Mouse (Mus musculus): ENCODE measurements around the gene Vat1.
A peak's percentile ranks its signal among the peaks of the same experiment; 100 is the strongest.
"Not testable (repeated sequence)": the region's sequence is repeated elsewhere in the genome, so short reads cannot be mapped to it uniquely, and the experiment has no call there.

Gene Vat1

GRCm38 (mm10) chr11:101465869-101466551 lies at the start of gene Vat1:
Vat1 (minus strand) TSS chr11:101466230.
- peak; percentile 80 for DNase-seq

- DNase-seq: no peak
Observed at GRCm38 (mm10) chr11:101507090-101507489, 41.1 kb upstream of the Vat1 start.

- no peak for DNase-seq
Observed at GRCm38 (mm10) chr11:101506269-101506780, 40.3 kb upstream of the Vat1 start.

GRCm38 (mm10) chr11:101486126-101486525 lies 20.1 kb upstream of the Vat1 start:
- DNase-seq: no peak

DNA sequence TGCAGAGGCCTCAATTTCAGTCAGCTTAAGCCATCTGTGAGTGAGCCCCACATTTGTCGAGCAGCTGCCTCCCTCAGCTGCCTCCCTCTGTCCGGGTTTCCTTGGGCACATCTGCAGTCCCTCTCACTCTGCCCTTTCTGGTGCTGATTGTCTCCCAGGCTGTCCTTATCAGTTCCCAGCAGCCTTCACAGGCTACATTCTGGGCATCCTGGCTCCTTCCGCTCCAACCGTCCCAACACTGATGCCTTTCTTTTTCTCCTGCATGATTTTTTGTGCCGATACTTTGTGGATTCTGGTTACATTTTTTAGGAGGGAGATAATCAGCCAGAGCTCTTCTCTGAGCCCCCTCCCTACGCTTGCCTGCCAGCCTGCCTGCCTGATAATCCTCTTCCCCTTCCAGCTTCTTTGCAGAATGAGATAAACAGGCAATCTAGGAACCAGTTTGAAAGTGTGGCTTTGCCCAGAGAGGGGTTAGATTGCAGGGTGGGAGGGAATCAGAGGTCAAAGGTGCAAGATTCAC lies 19.5 kb upstream of the Vat1 start:
- DNase-seq: no peak

DNA sequence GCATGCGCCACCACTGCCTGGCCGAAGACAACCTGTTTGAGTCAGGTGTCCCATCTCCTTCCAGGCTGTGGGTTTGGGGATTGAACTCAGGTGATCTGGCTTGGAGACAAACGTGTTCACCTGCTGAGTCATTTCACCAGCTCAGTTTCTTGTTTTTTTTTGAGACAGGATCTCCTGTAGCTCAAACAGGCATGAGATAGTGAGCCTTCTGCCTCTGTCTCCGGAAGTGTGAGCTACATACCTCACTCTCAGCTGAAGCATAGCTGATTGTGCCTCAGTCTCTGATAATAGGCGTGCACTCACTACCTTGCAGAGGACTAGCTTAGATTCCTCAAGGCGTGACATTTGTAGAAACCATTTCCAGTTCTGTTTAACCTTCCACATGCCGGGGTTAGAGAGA lies 18.8 kb upstream of the Vat1 start:
- no peak for DNase-seq

- DNase-seq: no peak
Observed at GRCm38 (mm10) chr11:101484245-101484644, 18.2 kb upstream of the Vat1 start.

GRCm38 (mm10) chr11:101483804-101484203 lies 17.8 kb upstream of the Vat1 start:
- no peak for DNase-seq

DNA sequence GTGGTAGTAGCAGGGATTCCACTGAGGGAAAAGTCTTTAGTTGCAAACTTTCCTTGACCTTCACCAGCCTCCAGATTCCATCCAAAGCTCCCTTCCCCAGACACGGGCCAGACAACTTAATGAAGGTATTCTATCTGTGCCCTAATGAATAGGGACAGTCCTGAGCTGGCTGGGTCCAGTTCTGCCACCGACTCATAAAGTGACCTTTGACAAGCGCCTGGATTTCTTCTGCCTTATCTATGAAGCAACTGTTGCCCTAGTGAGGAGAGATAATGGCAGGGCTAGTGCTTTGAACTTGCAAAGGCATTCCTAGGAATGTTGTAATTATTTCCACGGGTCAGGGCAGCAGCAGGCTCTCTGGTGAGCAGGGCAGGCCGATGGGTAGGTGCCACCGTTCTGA lies 14.9 kb upstream of the Vat1 start:
- DNase-seq: no peak

GRCm38 (mm10) chr11:101479171-101479635 lies 13.2 kb upstream of the Vat1 start:
- no peak for DNase-seq

GRCm38 (mm10) chr11:101477552-101478211 lies 11.7 kb upstream of the Vat1 start:
- DNase-seq: no peak

DNA sequence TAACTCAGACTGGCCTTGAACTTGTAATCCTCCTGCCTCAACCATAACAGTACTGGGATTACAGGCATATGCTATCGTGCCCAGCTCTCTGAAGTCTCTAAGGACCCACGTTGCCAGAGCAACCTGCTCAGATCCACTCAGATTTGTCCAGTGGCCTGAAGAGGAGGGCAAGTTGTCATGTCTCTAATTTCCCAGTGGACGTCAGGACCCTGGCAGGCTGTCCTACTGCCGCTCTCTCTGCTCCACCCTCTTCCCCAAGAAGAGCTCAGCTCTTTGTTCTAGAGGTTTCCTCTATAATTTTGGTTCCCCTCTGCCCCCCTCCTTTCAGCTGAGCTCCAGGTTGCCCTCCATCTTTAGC lies 11.1 kb upstream of the Vat1 start:
- no peak for DNase-seq

DNA sequence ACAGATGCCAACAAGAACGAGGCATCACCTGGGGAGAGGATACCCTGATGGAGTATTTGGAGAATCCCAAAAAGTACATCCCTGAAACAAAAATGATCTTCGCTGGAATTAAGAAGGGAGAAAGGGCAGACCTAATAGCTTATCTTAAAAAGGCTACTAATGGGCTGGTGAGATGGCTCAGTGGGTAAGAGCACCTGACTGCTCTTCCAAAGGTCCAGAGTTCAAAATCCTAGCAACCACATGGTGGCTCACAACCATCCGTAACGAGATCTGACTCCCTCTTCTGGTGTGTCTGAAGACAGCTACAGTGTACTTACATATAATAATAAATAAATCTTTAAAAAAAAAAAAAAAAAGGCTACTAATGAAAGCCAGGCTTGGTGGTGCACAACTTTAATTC lies 10.3 kb upstream of the Vat1 start:
- not testable (repeated sequence) for DNase-seq

GRCm38 (mm10) chr11:101474298-101474697 lies 8.3 kb upstream of the Vat1 start:
- no peak for DNase-seq

DNA sequence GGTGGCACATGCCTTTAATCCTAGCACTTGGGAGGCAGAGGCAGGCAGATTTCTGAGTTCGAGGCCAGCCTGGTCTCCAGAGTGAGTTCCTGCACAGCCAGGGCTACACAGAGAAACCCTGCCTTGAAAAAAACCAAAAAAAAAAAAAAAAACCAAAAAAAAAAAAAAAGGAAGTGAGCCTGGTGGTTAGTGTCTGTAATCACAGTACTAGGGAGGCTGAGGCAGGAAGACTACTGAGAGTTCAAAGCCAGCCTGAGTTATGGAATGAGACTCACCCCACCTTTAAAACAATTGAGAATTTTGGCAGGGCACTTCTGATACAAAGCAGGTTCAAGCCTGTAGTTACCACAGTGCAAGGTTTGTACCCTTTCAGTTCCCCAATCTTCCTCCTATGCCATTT lies 7.7 kb upstream of the Vat1 start:
- DNase-seq: not testable (repeated sequence)

GRCm38 (mm10) chr11:101472336-101472735 lies 6.3 kb upstream of the Vat1 start:
- DNase-seq: no peak

DNA sequence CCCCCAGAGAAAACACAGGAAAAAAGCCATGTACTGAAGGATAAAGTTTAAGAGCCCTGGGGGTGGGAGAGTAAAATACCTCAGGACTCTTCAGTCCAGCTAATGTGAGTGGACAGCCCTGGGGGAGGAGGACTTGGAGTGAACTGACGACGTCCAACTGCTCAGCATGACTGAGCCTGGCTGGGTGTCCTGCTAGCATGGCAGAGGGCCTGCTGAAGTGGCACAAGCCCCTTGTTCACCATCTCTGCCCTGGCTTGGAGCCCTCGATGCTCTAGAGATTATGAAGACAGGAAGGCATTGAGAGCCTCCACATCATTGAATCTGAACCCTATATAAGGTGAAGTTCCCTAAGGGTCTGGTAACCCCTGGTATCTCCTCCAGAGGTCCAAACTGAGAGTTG lies 5.9 kb upstream of the Vat1 start:
- DNase-seq: no peak

- DNase-seq: no peak
Observed at GRCm38 (mm10) chr11:101470206-101470605, 4.2 kb upstream of the Vat1 start.

- no peak for DNase-seq
Observed at GRCm38 (mm10) chr11:101469155-101469554, 3.1 kb upstream of the Vat1 start.

GRCm38 (mm10) chr11:101468731-101469130 lies 2.7 kb upstream of the Vat1 start:
- no peak for DNase-seq

DNA sequence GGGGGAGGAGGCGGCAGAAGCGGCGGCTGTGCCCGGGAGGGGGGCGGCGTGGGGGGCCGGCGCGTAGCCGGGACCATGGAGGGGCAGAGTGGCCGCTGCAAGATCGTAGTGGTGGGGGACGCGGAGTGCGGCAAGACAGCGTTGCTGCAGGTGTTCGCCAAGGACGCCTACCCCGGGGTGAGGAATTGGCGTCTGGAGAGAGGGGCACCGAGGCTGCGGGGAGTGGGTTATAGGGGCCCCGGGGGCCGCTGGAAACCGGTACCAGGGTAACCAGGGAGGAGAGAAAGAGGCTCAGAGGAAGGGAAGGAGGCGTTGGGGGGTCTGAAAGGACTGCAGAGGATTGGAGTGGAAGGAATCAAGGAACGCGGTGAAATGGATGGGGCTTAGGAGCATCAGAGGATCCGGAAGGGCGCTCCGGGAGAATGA lies 2.2 kb upstream of the Vat1 start:
- DNase-seq: no peak

DNA sequence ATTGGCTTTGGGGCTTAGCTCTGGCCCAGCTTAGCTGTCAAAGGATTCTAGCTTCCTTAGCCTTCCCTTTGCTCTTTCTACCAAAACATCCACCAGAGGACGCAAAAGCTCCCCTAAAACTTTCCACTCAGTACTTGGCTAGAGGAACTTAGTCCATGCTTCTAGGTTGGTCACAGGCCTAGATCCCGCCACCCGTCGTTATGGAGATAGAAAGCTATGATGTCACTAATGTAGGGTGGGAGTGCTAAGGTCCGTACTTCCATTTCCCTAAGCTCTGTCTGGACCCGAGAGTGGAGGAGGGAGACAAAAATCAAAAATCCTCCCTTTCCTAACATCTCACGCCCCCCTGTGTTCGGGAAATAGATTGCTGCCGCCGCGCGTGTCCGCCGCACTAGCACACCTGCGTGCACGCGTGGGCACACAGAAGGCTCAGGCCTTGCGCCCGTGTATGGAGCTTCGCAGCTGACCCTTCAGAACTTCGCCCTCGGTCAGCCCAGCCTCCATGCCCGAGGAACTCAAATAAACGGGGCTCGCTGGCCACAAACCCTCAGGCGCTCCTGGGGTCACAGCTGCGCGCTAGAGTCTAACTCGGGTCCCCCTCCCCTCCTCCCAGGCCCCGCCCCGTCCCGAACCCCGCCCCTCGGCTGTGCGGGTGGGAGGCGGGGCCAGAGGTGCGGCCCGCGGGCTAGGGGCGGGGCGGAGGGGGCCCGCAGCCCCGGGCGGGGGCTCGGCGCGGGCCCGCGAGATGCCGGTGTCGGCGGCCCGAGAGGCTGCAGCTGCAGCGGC lies 1.6 kb upstream of the Vat1 start:
- DNase-seq: peak; percentile 83

DNA sequence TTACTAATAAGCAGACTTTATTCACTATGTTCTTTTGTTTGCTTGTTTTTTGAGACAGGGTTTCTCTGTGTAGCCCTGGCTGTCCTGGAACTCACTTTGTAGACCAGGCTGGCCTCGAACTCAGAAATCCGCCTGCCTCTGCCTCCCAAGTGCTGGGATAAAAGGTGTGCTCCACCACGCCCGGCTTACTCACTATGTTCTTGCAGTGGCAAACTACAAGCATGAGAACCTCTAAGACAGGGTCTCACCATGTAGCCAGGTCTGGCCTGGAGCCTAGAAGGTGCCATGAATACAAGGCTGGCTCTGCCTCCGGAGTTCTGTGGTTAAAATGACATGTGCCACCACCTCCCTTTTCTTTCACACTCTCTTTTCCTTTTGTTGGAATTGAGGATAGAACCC lies 521 bp upstream of the Vat1 start:
- DNase-seq: not testable (repeated sequence)

All from lung, postnatal 10 days (tissue).